Mouse (Mus musculus): ENCODE data around the gene Nutm1.

Gene Nutm1

DNA sequence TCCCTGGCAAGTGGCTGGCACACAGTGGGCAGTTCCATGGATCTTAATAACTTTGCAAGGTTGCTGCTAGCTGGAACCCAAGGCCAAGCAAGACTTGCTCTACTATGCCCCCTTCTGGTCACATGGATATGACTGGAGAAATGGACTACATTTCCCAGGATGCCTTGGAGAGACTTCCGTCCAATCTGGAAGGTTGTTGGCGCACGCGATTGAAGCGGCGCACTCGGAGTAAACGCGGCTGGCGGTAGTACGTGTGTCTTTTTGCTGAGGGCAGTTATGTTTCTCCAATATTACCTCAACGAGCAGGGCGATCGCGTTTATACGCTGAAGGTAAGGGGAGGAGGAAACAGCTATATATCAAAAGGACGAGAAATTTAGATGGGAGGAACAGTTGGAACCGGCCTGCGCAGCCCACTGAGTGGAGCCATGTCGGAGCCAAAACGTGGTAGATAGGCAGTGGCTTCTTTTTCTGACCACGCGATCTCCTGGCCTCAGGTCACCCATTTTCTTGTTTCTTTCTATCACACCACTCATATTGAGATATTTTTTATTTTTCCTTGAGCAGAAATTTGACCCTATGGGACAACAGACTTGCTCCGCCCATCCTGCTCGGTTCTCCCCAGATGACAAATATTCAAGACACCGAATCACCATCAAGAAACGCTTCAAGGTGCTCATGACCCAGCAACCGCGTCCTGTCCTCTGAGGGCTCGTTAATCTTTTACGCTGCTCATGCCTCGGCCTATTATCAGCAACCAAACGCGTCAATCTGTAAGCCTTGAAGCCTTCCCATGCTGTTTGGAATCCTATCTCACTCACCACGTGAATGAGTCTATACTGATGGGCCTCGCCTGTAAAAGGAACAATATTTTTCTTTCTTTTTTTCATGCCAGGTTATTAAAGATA is 2.9 kb upstream of the Nutm1 start, which contains the start of gene Nop10:
Gene Nop10, plus strand, starts transcription at position 179 of the 906 bp plus-strand sequence.
- peak; percentile 92 for DNase-seq (ENCODE audit: low spot score)

DNA sequence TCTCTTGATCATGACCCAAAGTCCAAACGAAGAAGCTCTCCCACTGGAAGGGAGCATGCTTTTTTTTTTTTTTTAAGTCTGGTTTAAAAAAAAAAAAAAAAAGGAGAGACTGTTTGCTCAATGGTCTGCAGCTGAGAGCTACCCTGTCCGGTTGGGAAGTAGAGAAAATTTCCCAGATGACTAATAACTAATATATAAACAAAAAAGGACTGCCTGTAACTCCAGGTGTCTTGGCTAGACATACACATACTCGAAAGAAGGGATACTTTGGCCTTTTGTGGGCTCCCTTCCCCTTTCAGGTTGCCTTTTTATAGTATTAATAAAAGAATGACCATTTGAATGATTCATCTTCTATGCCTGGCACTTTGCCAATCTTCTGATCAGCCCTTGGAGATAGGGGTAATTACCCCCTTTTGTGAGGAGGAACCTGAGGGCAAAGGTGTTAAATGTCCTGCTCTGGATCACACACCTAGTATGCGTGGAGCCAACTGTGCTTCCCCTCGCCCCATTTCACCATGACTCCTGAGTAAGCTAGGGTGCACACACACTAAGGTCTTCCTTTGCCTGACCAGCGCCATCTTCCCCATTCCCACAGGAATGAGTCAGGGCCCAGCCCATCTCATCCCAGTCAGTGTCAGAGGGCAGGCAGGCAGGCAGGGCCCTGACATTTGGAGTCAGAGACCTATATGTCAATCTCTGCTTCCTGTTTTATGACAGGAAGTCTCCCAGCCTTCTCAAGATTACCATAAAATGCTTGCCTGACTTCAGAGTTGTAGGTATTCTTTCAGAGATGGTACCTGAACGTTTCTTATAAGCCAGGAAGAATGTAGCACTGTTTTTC is 4.2 kb downstream of the Nutm1 start:
- no peak for DNase-seq (ENCODE audit: low spot score)

DNA sequence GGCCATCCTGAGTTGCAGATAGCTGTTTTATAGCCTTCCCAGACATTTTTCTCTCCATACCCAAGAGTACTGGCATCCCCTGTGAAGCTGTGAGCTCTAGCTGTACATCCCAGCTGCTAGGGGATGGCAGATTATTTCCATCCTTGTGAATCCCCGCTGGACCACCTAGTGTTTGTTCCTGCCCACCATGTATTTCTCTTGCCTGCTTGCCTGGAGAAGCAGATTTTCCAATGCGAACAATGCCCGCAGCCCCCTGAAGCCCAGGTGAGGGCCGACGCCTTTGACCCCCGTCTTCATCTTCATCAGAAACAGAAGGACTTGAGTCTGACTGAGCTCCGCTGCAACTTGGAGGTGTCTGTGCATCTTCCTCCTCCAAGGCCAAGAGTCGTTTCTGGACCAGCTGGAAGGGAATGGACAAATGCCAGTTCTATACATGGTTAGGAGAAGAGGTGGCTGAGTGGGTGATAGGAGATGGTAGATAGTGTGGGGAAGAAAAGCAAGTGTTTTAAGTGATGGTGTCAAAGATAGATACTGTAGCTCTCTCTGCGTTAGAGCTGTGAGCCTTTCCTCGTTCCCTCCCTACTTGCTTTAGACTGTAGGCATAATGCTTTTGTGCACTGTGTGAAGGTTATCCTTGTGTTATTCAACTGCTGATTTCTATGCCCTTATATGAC is 9.2 kb downstream of the Nutm1 start:
- no peak for DNase-seq (ENCODE audit: low spot score)

DNA sequence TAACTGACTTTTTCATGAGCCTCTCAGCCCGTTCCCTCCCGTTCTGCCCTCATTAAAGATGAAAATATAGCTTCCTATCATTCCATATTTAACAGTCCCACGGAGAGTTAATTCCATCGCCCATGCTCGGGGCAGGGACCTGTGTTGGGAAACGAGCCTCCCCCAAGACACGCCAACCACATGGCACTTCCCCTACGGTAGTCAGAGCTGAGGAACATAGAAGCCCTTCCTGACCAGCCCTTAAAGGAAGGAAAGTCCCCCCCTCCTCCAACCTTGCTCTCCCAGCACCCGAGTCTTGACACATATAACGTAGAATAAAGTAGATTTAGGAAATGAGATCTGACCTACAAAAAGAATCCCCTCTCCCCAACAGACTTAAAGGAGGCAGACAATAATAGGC is 11.8 kb downstream of the Nutm1 start:
- no peak for DNase-seq (ENCODE audit: low spot score)

DNA sequence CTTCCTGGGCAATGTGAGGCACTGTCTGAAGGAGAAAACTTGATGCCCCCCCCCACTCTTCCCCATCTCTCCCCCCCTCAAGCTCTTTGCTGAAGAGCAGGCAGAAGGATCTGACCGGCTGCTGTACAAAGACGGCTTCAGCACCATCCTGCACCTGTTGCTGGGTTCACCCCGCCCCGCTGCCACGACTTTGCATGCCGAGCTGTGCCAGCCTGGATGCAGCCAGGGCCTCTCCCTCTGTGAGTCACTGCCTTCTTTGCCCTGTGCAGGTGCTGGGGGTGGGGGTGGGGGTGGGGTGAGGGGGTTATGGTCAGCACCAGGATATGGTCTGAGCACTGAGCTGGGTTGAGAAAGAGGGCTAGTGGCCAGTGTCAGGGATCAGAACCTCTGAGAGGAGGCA is 12.9 kb downstream of the Nutm1 start:
- no peak for DNase-seq (ENCODE audit: low spot score)

DNA sequence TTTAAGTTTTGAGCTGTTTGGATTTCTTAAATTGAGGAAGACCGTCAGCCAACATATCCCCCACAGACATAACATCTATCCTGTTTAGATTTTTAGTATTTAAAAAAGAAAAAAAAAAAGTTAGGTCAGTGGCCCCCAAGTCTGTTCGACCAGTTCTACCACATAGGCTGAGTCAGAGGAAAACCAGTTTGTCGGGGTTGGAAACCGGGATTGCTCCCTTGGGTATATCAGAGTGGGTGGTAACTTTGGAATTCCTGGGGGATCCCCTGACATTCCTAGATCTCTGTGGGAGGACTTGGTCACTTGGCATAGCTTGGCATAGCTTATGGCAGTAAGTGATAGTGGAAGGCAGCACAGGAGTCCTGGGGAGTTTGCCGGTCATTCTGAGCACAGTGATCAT is 13.8 kb downstream of the Nutm1 start:
- no peak for DNase-seq (ENCODE audit: low spot score)

DNA sequence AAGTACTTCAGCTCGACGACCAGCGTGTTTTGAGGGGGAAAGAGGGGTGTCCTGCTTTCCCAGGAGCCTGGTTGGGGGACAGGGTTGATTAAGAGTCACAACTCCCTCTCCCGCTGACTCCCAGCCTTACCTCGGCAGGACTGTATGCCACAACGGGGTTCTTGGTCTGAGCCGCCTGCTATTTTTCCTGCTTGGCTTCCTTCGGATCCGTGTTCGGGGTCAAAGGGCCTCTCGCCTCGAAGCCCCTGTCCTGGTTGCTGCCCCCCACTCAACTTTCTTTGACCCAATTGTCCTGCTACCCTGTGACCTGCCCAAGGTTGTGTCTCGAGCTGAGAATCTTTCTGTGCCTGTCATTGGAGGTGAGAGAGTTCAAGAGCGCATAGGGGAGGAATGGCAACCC is 17.3 kb downstream of the Nutm1 start:
- no peak for DNase-seq (ENCODE audit: low spot score)

DNA sequence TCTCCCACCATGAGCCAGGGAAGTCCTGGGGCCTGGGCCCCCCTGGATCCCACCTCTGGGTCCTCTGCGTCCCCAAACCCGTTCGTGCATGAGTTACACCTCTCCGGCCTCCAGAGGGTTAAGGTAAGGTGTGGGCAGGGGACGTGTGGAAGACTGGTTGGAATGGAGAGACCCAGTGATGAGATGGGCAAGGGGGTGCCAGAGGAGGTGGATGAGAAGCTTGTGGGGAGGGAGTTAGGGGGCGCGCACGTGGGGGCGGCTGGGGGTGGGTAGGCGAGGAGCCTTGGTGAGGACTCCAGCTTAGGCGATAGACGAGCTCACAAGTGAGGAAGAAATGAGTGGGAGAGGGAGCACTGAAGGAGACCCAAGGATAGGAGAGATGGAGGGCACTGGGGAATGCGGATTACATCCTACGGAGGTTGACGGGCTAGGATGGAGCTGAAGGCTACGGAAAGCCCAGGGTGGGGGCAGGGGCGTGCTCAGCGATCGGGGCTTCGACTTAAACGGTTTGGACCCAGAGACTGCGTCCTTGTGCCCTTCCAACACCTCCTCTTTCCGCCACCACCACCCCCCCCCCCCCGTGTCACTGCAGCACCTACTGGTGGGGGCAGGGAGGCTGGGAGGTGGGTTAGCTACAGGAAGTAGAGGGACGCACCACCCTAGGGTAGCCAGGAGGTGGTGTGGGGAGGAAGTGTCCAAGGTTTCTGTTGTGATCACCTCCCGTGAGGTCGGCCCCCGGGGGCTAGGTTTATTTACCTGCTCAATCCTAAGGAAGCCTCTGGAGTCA is 19.0 kb downstream of the Nutm1 start:
- DNase-seq (ENCODE audit: low spot score) = peak; percentile 39

DNA sequence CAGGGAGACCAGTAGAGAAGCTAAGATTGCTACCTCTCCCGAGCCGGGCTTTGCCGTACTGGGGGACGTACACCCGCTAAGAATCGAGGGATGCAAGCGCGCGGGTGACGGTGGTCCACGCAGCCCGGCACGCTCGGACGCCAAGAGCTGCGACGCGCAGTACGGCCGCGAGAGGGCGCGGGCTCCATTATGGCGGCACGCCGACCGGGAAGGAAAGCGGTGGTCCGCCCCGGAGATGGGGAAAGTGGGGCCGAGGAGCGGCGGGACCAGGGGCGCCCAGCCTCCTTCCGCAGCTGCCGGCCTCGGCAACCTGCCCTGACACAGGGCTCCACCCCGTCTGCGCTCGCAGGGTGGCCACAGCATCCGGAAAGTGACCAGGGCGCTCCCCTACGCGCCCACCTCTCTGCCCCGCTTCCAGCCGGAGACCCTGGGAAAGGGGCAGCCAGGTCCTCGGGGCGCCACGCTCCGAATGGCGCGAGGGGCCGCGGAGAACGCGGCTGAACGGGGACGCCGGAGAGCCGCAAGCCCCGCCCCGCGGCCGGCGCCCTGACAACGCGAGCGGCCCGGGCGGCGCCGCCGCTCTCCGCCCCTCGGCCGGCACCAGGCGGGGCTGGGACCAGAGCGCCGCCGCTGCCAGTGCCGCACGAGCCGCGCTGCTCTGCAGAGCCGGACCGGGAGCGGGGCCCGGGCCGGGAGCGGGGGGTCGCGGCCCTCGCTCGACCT is 19.7 kb downstream of the Nutm1 start, which contains the start of gene Lpcat4:
Gene Lpcat4, plus strand, starts transcription at position 257 of the 723 bp plus-strand sequence.
- peak; percentile 90 for DNase-seq (ENCODE audit: low spot score)

DNA sequence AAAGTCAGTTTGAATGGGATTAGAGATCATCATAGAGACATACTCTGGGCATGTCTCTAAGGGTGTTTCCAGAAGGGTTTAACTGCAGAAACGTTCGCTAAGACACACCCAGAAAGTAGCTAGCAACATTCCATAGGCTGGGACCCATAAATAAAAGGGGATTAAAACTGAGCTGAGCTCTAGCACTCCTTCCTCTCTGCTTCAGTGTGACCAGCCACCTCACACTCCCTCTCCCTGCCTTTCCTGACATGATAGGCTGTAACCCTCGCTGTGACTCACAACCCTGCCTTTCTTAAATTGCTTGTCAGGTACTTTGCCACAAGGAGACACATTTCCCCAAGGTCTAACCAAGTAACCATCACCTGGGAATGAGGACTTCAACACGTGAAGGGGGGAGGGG is 21.1 kb downstream of the Nutm1 start:
- no peak for DNase-seq (ENCODE audit: low spot score)

DNA sequence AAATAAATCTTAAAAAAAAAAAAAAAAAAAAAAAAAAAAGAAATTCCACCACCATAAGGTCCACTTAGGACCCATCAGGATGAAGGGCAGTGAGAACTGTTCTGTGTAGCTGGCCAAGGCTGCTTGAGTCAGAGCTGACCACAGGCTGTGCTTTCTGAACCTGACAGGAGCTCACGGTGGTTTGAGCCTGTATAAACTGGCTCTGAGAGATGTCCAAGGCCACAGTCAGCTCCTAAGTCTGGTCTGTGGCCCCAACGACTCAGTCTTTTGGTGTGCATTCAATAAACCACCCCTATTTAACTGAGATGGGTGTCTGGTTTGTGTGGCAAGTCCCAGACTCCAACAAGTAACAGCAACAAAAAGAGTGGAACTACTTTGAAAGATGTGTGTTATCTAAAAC is 22.5 kb downstream of the Nutm1 start:
- no peak for DNase-seq (ENCODE audit: low spot score)

DNA sequence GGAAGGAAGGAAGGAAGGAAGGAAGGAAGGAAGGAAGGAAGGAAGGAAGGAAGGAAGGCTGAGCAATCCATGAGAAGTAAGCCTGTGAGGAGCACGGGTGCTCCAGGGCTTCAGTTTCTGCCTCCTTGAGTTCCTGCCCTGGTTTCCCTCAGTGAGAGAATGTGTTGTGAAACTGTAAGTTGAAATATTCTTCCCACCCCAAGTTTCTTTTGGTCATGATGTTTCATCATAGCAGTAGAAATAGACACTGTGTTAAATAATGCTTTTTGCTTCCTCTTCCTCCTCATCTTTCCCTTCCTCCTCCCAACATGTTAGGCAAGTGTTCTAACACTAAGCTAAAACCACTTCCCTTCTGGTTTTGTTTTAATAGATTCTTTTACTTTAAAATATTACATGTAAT is 26.5 kb downstream of the Nutm1 start:
- DNase-seq (ENCODE audit: low spot score) = no peak

DNA sequence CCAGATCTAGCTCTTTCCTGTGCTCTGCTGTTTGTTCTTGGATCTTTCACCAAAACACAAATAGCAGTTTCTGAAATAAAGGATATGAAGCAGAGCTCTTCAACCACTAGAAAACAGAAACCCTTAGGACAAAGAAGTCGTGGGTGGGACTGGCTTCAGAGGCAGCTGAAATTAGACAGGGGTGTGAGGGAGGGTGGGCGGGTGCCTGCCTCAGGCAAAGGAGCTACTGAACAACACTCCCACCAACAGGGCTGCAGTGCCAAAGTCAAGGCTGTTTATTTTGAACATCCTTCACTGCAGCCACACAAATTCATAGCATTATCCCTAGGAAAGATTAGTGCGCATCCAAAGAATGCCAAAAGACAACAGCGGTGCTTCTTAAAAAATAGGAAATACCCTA is 34.7 kb downstream of the Nutm1 start:
- no peak for DNase-seq (ENCODE audit: low spot score)

DNA sequence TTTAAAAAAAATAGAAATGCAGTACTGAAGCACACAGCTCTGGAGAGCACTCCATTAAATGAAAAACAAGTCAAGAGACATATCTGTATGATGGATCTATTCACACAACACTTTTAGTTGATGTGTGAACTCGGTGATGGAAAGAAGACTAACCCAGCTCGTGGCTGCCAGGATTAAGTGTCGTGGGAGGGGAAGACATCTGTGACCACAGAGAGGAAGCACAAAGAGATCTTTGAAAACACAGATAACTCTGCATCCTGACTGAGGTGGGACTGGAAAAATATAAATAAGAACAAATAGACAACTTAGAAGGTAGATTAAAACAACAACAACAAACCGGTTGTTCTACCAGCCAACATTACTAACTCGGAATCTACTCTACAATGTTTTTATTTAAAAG is 36.5 kb downstream of the Nutm1 start:
- no peak for DNase-seq (ENCODE audit: low spot score)

DNA sequence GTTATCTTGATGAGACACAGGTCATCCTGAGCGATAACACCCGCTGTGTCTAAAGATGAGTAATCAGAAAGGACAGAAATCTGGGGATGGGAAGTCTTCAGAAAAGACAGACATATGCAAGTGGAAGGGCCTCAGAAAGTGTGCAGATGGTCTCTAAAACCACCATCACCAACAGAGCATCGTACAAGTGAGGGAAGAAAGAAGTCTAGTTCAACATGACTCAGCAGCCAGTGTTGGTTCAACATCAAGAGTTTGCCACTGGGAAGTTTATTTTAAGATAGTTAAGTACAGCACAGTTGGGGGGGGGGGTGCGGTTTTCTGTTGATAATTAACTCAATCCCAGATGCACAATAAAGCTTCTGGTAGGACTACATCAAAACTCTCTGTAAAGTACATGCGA is 38.2 kb downstream of the Nutm1 start:
- no peak for DNase-seq (ENCODE audit: low spot score)

DNA sequence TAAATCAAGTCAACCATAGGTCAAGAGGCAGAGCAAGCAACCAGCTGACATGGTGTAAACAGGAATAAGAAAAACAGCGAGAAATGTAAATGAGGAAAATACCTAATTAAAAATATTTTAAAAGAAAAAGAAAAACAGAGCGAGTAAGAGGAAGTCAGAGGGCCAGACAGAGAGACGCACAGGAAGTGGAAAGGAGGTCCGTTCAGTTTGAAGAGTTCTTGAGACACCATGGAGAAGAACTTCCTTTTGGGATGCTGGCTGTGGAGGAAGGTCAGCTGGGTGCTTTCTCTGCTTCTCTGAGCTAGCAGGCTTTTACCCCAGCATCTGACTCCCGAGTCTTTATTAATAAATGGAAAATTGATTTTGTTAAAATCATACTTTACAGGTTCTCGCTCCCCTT is 41.5 kb downstream of the Nutm1 start:
- no peak for DNase-seq (ENCODE audit: low spot score)

DNA sequence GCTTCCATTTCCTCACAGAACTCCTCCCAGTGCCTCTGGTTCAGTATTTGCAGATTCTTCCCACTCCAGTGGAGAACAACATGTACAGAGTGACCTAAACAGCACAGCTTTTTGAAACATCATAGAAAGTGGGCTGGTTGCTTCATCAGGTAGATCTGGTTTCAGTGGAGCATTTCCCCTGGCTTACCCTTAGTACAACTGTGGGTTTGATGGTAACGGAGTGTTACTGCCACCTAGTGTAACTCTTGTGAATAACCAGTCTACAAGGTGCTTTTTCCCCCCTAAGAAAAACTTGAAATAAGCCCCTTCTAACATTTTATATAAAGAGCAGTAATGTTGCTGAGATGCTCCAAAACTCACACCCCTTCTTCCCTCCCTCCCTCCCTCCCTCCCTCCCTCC is 43.1 kb downstream of the Nutm1 start:
- peak; percentile 30 for DNase-seq (ENCODE audit: low spot score)

DNA sequence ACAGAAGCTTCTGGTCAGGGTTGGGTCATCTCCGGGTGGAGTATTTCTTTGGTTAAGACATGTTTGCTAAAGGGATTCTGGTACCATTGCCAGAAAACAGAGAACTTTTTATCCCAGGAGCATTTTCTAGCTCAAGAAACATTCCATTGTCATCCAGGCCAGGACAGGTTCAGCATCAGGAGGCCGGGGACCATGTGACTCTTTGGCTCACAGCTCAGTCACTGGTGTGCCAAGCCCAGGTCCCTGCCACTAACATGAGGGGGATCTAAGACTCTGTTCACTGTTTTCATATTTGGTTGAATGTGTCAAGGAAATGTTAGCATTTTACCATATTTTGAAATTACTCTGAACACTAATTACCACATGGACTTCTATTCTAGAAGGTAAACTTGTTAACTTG is 48.4 kb downstream of the Nutm1 start:
- DNase-seq (ENCODE audit: low spot score) = no peak

DNA sequence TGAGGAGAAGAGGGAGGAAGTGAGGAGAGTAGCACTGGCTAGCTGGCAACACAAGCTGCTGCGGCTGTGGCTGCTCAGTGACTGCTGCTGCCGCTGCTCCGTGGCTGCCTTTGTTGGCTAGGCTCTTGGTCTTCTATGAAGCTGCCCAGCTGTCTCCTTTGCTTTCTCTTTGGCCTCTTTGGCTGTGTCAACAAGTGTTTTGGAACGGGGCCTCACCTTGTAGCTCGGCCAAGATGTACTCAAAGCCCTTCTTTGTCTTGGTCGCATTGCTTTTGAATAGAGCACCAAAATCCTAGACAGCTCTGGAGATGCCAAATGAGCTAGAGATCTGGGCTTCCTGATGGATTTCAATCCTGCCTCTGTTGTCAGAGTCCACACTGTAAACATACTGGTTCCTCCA is 48.9 kb downstream of the Nutm1 start:
- peak; percentile 83 for DNase-seq (ENCODE audit: low spot score)

DNA sequence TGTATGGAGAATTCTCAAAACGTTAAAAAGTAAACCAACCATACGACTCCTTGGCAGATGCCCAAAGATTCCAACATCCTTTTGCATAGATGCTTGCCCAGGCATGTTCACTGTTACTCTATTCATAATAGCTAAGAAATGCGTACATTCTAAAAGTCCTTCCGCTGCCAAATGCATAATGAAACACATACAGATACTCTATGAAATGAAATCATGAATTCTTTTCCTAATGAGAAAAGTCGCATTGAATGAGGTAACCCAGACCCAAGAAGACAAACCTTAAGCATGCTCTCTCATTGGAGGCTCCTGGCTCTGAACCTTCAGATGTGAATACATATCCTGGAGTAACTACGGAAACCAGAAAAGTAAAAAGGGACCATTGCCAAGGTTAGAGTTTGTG is 56.0 kb downstream of the Nutm1 start:
- no peak for DNase-seq (ENCODE audit: low spot score)

Measured in layer of hippocampus, adult 11-12 months (tissue).